Mouse (Mus musculus): ENCODE data around the gene Traf6. TPM values are rescaled to one million over a fixed set of nuclear protein-coding genes. Genes with fewer than 3 reads are reported as not detected.
A peak's percentile ranks its signal among the peaks of the same experiment; 100 is the strongest.

Gene Traf6
- 10.8 and 11.0 TPM in 2 replicates for polyA plus RNA-seq (2015; fragmentation: Nextera tagmentation; extraction: Ambion mirVana)

DNA sequence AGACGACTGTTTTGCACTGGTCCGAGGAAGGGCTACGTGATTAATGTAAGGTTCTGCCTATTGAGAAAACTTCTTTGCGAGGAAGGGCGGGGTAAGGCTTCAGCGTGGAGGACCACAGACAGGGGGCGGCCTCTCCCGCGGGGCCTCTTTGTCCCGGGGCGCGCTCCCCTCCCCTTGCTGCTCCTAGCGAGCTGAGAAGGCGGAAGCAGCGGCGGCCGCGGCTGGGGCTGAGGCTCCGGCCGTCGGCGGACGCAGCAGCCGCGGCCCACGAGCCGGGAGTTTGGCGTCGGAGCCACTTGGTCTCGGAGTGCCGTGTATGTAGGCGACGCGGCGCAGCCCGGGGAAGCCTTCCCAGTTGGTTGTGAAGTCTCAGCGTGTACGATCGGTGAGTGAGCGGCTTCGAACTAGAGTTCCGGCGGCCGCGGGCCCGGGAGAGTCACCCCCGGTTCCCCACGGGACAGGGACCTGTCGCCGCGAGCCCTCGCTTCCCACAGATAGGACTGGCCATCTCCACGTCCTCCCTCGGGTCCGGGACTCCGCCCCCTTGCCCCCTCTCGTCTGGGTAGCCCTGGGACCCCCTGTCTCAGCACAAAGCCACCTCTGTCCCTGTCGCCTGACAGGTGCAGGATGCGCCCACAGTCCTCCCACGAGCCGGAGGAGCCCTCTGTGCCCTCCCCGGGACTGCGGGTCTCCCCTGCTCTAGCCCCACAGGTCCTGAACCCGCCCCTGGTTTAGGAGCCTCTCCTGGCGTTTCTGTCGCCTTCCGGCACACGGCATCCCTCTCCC lies at the start of gene Traf6:
Traf6 (plus strand) TSS at position 194 of the 786 bp plus-strand sequence.
- H3K27me3 ChIP-seq = peaks cover 11% of the 10 kb centered on the region
- H3K4me2 ChIP-seq = peak within 1 kb of the TSS; percentile 79
- H3K9me3 ChIP-seq (replicated peaks) = no peaks in the 10 kb centered on the region
- ATAC-seq (replicated peaks; ENCODE audit: low FRiP score) = peak; percentile 96
- WGBS = under 1% methylated on average over 67 of the region's 68 CpGs
- H3K36me3 ChIP-seq = no peaks in the 10 kb centered on the region
- H3K4me3 ChIP-seq (replicated peaks) = peak within 1 kb of the TSS; percentile 84
- peak within 1 kb of the TSS; percentile 77 for H3K9ac ChIP-seq
- H3K27ac ChIP-seq = 0 out of 2 replicates have a peak within 1 kb of the TSS, but pooled peaks have one; percentile 41
- peaks cover 10% of the 10 kb centered on the region for H3K4me1 ChIP-seq

DNA sequence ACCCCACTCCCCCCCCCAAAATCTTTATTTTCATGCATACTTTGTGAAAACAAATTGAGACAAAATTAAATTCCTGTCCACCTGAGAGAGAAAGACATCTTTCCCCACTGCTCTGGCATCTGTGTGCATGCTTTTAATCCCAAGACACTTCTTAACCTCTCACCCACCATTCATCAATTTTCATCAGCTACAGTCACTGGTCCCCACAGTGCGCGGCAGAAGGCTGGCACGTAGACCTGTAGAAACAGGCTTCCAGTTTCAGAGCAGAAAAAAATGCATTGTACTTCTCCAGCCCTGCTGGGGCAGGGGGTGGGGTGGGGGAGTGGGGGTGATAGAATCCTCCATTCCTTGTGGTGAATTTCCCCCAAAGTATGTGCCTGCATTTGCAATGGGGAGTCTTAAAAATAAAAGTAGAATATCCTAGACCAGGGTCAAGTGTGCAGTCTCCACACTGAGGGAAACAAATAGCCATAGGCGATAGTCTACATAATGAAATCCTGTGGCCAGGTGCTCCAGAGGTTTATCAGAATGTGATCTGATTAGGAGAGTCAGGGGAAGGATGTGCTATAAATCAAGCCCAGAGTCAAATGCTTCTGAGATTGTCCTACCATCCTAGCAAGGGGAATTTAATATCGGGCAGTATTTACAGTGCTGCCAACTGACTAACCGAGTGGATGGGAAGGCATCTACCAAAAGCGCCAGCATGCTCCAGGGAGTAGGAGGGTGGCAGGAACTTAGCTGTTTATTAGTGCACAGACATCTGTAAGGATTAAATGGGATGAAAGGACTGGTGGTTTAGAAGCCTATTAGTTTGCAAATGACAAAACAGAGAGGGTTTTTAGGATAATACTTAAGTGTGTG lies 39.0 kb upstream of the Traf6 start:
- no peaks in the 10 kb centered on the region for H3K36me3 ChIP-seq
- no peak overlapping the region for H3K4me2 ChIP-seq
- H3K4me1 ChIP-seq = peaks cover 5% of the 10 kb centered on the region; the same call in 1 of the 2 replicates
- H3K4me3 ChIP-seq (replicated peaks) = no peak overlapping the region
- WGBS = 26% methylated on average over 7 of the region's 7 CpGs
- H3K9me3 ChIP-seq (replicated peaks) = no peaks in the 10 kb centered on the region
- H3K27ac ChIP-seq = no peak overlapping the region
- no peak overlapping the region for H3K9ac ChIP-seq
- H3K27me3 ChIP-seq = no peaks in the 10 kb centered on the region
- ATAC-seq (replicated peaks; ENCODE audit: low FRiP score) = no peak

DNA sequence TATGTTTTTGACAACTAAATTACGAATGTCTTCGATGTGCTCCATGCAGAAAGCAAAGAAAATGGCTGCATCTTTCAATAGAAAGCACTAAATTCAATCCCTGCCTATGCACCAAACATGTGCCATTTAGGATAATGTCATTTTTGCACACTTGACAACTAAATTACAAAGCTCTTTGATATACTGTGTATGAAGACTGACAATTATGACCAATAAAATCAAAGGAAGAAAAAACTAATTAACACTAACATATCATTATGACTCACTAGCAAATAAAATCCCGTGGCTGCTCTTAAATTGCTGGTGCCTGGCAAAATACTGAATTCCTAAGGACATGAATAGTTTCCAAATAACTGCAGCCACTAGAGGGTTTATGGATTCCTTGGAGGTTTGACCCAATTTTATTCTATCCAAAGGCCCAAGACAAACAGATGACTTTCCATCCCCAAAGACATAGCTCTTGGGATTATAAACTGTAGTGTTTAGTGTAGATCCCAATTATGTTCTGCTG lies 38.3 kb upstream of the Traf6 start:
- ATAC-seq (replicated peaks; ENCODE audit: low FRiP score) = no peak
- 79% methylated on average over 3 of the region's 3 CpGs for WGBS
- Histone ChIP-seq H3K36me3 (no peaks in the 10 kb centered on the region), H3K4me2 (no peak overlapping the region), H3K9me3 (replicated peaks) (no peaks in the 10 kb centered on the region), H3K4me1 (peaks cover 5% of the 10 kb centered on the region; the same call in 1 of the 2 replicates), H3K4me3 (replicated peaks) (no peak overlapping the region), H3K27ac (no peak overlapping the region), H3K9ac (no peak overlapping the region), H3K27me3 (no peaks in the 10 kb centered on the region)

DNA sequence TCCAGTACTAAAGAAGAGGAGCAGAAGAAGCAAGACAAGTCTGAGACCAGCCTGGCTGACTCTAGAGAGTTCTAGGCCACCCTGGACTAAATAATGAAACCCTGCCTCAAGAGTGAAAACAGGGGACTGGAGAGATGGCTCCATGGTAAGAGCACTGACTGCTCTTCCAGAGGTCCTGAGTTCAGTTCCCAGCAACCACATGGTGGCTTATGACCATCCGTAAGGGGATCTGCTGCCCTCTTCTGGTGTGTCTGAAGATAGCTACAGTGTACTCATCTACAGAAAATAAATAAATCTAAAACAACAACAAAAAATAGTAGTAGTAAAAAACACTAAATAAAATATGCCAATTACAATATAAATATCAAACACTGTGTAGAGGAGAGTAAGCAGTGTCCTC lies 32.4 kb upstream of the Traf6 start:
- WGBS = 89% methylated on average over 1 of the region's 1 CpGs
- Histone ChIP-seq H3K27ac (no peak overlapping the region), H3K9me3 (replicated peaks) (no peaks in the 10 kb centered on the region), H3K4me2 (no peak overlapping the region), H3K27me3 (no peaks in the 10 kb centered on the region), H3K4me1 (0 out of 2 replicates have a peak, but pooled peaks cover 4% of the 10 kb centered on the region), H3K9ac (no peak overlapping the region), H3K4me3 (replicated peaks) (no peak overlapping the region), H3K36me3 (no peaks in the 10 kb centered on the region)
- no peak for ATAC-seq (replicated peaks; ENCODE audit: low FRiP score)

DNA sequence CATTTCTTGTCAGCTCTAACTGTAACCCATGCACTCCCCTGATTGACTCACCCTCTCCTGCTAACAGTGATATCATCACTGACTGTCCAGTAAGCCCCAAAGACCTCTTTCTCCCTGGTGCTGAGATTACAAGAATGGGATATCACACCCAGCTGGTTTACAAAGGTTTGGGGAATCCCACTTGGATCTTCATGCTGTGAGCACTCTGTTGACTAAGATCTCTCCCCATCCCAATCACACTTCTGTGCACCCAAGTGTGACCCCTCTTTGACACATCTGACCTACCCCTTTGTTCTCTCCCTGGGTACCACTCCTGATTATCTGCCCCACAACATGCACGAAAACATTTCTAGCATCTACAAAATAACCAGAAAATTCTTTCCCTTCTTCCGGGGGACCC lies 29.9 kb upstream of the Traf6 start:
- Histone ChIP-seq H3K4me3 (replicated peaks) (no peak overlapping the region), H3K9ac (no peak overlapping the region), H3K4me1 (peaks cover 10% of the 10 kb centered on the region; the same call in 1 of the 2 replicates), H3K36me3 (no peaks in the 10 kb centered on the region), H3K27ac (no peak overlapping the region), H3K4me2 (no peak overlapping the region), H3K27me3 (no peaks in the 10 kb centered on the region; the same call in 1 of the 2 replicates), H3K9me3 (replicated peaks) (no peaks in the 10 kb centered on the region)
- 68% methylated on average over 2 of the region's 2 CpGs for WGBS
- no peak for ATAC-seq (replicated peaks; ENCODE audit: low FRiP score)

DNA sequence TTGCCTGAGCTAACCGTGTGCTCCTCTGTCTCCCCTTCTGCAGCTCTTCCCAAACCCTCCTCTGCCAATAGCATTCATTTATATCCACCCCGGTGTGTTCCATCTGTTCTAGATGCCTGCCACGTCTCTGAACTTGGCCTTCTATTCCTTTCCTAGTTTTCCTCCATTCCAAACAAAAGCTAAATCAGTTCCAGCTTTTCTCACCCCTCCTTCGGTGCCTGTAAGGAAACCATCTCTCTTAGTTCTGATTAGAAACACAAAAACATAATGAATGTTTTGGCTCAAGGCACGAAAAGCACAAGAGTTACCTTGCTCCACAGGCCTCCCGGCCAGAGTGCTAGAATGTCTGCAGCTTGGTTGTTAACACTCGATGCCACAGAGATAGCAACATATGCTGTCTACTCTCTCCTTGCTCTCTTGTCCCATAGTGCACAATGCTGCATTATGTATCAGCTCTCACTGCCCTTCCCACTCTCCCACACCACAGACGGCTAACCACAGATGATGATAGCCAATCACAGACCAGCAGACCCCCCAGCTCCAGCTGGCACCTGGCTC lies 29.0 kb upstream of the Traf6 start, which contains the start of the genes Rag1 and B230118H07Rik:
Rag1 (minus strand) TSS at position 388 of the 558 bp plus-strand sequence.
B230118H07Rik (minus strand) TSS at position 419 of the 558 bp plus-strand sequence.
- Histone ChIP-seq H3K9me3 (replicated peaks) (no peaks in the 10 kb centered on the region), H3K36me3 (no peaks in the 10 kb centered on the region), H3K9ac (no peak within 1 kb of the TSS), H3K27me3 (no peaks in the 10 kb centered on the region; the same call in 1 of the 2 replicates), H3K4me1 (peaks cover 10% of the 10 kb centered on the region; the same call in 1 of the 2 replicates), H3K4me2 (no peak within 1 kb of the TSS), H3K27ac (no peak within 1 kb of the TSS), H3K4me3 (replicated peaks) (no peak within 1 kb of the TSS)
- ATAC-seq (replicated peaks; ENCODE audit: low FRiP score) = no peak
- WGBS = 38% methylated on average over 8 of the region's 8 CpGs

DNA sequence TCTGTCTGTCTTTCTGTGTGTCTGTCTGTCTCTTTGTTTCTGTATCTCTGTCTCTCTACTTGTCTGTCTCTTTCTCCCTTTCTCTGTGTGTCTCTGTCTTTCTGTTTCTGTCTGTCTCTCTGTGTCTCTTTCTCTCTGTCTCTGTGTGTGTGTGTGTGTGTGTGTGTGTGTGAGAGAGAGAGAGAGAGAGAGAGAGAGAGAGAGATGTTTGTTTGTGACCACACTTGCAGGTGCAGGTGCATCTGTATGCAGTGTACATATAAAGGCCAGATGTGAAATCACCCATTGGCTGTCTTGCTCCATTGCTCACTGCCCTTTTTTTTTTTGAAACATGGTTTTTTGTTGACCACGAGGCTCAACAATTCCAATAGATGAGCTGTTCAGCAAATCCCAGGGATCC lies 27.8 kb upstream of the Traf6 start:
- WGBS = 54% methylated on average over 1 of the region's 1 CpGs
- ATAC-seq (replicated peaks; ENCODE audit: low FRiP score) = no peak

DNA sequence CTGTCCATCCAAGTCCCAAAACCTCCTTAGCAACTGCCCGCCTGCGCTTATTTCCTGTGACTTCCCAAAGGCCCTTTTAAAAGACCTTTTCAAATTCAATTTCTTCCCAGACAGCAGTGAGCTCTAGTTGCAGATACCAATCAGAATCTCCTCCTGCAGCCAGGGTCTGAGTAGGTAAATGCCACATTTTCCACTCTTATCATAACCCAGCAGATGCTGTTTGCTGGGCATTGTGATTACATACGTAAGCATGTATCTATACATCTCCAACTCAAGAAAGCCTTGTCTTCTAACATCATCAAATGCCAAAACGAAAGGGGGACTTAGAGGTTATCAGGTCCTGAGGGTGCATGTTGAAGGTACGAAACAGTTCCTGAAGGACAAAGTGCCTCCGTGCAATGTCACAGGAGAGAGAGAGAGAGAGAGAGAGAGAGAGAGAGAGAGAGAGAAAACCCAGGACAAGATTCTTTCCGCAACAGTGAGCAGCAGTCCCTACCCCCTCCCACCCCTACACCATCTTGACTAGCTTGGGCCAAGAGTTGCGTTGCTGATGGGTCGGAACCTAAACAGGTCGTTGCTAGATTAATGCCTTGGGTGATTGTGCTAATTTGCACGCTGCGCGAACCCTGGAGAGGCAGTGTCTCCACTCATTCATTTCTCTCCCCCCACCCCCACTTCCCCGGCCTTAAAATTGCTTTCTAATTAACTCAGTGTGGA lies 25.9 kb upstream of the Traf6 start:
- ATAC-seq (replicated peaks; ENCODE audit: low FRiP score) = peak; percentile 52; the same call in 1 of the 2 replicates
- Histone ChIP-seq H3K9ac (no peak overlapping the region), H3K36me3 (no peaks in the 10 kb centered on the region), H3K27ac (no peak overlapping the region), H3K4me1 (peaks cover 10% of the 10 kb centered on the region; the same call in 1 of the 2 replicates), H3K4me2 (peak overlapping the region; percentile 58), H3K27me3 (no peaks in the 10 kb centered on the region; the same call in 1 of the 2 replicates), H3K4me3 (replicated peaks) (peak overlapping the region; percentile 26), H3K9me3 (replicated peaks) (no peaks in the 10 kb centered on the region)
- 41% methylated on average over 14 of the region's 14 CpGs for WGBS

More for the DNA sequence above, 27.8 kb upstream of the Traf6 start:
- H3K36me3 ChIP-seq = no peaks in the 10 kb centered on the region
- no peaks in the 10 kb centered on the region; the same call in 1 of the 2 replicates for H3K27me3 ChIP-seq
- no peaks in the 10 kb centered on the region for H3K9me3 ChIP-seq (replicated peaks)
- H3K4me1 ChIP-seq = peaks cover 10% of the 10 kb centered on the region; the same call in 1 of the 2 replicates
- no peak overlapping the region for H3K4me2 ChIP-seq
- no peak overlapping the region for H3K4me3 ChIP-seq (replicated peaks)
- no peak overlapping the region for H3K27ac ChIP-seq
- H3K9ac ChIP-seq = no peak overlapping the region

DNA sequence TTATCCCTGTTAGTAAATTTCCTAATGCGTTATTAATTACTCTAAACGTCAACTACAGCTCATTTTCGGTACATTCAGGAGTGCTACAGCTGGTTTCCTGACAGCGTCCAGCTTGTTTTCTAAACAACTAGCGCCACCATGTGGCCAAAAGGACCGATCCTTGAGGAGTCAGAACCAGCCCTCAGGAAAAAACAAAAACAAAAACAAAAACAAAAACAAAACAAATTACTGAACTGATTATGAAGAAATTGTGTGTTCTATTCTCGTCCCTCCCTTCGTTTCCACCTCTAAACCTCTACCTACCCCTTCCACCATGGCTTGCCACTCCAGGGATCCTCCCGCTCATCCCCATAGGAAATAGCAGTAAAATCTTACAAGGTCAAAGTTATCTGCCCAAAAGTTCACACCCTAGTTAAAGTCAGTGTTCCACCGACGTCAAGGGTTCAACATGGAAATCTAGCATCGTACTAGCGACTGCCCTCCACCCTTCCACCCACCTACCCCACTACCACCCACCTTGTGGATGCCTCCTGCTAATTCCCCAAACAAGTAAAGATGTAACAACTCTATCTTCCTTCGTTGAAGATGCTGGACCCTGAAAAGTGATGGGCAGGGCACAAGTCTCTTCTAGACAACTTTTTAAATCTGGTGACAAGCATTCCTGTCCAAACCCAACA lies 25.2 kb upstream of the Traf6 start:
- ATAC-seq (replicated peaks; ENCODE audit: low FRiP score) = peak; percentile 60; the same call in 1 of the 2 replicates
- no peaks in the 10 kb centered on the region; the same call in 1 of the 2 replicates for H3K27me3 ChIP-seq
- H3K4me3 ChIP-seq (replicated peaks) = peak overlapping the region; percentile 26
- peaks cover 10% of the 10 kb centered on the region; the same call in 1 of the 2 replicates for H3K4me1 ChIP-seq
- WGBS = 17% methylated on average over 14 of the region's 14 CpGs
- H3K4me2 ChIP-seq = peak overlapping the region; percentile 58
- no peaks in the 10 kb centered on the region for H3K36me3 ChIP-seq
- H3K9me3 ChIP-seq (replicated peaks) = no peaks in the 10 kb centered on the region
- H3K27ac ChIP-seq = no peak overlapping the region
- no peak overlapping the region for H3K9ac ChIP-seq

DNA sequence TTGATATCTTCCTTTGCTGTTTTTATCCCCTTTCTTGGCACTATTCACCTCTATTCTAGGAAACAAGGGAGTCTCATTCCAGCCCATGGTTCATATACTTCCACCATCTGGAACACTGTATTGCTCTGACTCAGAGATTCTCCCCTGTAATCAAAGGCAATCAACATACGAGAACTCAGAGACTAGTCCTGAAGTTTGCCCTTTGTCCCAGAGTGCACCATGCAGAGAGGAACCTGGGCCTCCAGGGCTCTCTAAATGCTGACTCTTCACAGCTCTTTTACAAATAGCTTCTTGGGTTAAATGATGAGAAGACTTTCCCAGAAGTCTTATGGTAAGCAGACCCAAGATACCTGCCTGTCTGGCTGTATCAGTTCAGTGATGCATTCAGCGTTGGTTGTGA lies 17.7 kb upstream of the Traf6 start:
- Histone ChIP-seq H3K27ac (no peak overlapping the region), H3K4me2 (no peak overlapping the region), H3K9me3 (replicated peaks) (no peaks in the 10 kb centered on the region), H3K9ac (no peak overlapping the region), H3K36me3 (no peaks in the 10 kb centered on the region), H3K4me3 (replicated peaks) (no peak overlapping the region), H3K27me3 (peaks cover 3% of the 10 kb centered on the region; the same call in 1 of the 2 replicates), H3K4me1 (peaks cover 3% of the 10 kb centered on the region; the same call in 1 of the 2 replicates)
- no peak for ATAC-seq (replicated peaks; ENCODE audit: low FRiP score)
- 74% methylated on average over 2 of the region's 2 CpGs for WGBS
